Mouse (Mus musculus): ENCODE data around the gene Podn.

DNA sequence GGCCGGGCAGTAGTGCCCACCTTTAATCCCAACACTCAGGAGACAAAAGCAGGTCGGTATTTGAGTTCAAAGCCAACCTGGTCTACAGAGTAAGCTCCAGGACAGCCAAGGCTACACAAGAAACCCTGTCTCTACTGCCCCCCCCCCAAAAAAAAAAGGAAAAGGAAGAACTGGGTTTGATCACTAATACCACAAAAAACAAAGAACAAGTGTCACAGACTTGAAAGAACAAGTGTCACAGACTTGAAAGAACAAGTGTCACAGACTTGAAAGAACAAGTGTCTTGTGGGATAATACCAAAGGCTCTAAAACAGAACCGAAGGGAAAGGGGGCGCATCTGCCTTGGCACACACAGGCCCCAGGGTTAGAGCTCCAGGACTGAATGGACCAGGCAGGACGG lies 15.4 kb downstream of the Podn start:
- TF ChIP-seq CTCF (conservative IDR thresholded peaks at IDR 0.05; ENCODE audit: insufficient read depth, insufficient read length, low read depth, low read length) = no peak
- TF ChIP-seq POLR2A (IDR thresholded peaks at IDR 0.05; ENCODE audit: low read depth, low read length) = no peak
